Mouse (Mus musculus) cerebellum, adult 9-10 months (tissue): Measurements from ENCODE around the gene Rab13.

Experiments
- DNase-seq: peaks from one replicate; pipeline ENCODE4 v3.0.0; 2022

Rab13 gene

GRCm38 (mm10) chr3:90213377-90213866 lies at the start of gene Rab13, which contains the start of gene Rps27:
Gene Rab13, plus strand, starts transcription at chr3:90213695.
Gene Rps27, minus strand, starts transcription at chr3:90213651.
- peak; percentile 93 for DNase-seq

DNA sequence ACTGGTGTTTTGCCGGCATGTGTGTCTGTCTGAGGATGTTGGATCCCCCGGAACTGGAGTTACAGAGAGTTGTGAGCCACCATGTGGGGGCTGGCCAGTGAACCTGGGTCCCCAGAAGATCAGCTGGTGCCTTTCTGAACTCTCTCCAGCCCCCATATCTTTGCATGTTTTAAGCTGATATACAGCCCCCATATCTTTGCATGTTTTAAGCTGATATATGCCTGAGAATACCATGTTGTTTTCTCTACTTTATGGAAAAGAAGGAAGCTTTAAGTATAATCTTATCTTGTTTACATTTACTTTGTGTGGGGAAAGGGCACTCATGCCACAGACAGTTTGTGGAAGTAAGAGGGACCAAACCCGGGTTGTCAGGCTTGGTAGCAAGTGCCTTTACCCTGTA lies 33.9 kb upstream of the Rab13 start:
- no peak for DNase-seq

- no peak for DNase-seq
Measured at GRCm38 (mm10) chr3:90183581-90183980, 29.9 kb upstream of the Rab13 start.

- DNase-seq: no peak
Measured at GRCm38 (mm10) chr3:90190859-90191510, 22.5 kb upstream of the Rab13 start.

DNA sequence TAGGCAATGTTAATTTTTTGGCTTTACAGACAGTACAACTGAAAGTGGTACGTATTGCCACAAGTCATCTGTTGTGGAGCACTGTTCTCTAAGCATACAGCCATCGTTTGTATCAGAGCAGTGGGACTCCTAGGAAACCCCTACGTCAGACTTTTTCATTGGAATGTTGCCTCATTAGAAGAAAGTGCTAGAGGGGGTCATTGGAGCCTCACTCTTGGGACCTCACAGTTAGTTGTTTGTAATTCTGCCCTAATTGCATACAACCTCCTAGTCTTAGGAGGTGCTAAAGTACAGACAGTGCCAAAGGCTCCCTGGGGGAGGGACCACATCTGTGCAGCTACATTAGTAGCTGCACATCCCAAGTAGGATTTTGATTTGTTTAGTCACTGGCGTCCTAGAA lies 18.7 kb upstream of the Rab13 start:
- DNase-seq: no peak

GRCm38 (mm10) chr3:90195644-90196043 lies 17.9 kb upstream of the Rab13 start:
- DNase-seq: no peak

- DNase-seq: no peak
Measured at GRCm38 (mm10) chr3:90197548-90197947, 15.9 kb upstream of the Rab13 start.

- DNase-seq: no peak
Measured at GRCm38 (mm10) chr3:90202884-90203283, 10.6 kb upstream of the Rab13 start.

DNA sequence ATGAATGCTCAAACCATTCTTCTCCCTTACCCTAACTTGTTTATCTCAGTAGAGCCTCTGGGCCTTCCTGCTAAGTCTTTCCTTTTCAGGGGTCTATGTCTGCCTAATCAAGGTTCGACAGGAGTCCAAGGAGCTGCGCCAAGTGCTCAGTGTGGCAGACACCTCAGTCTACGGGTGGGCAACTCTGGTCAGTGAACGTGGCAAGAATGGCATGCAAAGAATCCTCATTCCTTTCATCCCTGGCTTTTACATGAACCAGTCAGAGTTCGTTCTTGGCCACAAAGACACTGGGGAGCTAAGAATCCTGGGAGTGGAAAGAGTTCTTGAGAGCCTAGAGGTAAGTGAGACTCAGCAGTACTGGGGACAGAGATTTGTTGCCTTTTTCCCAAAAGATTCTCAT lies 9.9 kb upstream of the Rab13 start:
- DNase-seq: no peak

DNA sequence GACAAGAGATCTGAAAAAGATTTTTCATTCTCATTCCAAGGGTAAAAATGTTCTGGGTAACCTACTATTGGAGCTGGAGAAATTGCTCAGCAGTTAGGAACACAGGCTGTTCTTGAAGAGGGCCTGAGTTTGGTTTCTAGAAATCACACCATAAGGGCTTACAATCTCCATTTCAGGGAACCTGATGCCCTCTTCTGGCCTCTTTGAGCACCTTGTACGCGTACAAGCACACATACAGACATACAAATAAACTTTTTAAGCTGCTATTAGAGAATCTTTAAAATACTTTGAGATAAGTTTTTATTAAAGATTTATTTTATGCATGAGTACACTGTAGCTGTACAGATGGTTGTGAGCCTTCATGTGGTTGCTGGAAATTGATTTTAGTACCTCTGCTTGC lies 8.9 kb upstream of the Rab13 start:
- no peak for DNase-seq

- no peak for DNase-seq
Measured at GRCm38 (mm10) chr3:90208662-90209061, 4.8 kb upstream of the Rab13 start.

DNA sequence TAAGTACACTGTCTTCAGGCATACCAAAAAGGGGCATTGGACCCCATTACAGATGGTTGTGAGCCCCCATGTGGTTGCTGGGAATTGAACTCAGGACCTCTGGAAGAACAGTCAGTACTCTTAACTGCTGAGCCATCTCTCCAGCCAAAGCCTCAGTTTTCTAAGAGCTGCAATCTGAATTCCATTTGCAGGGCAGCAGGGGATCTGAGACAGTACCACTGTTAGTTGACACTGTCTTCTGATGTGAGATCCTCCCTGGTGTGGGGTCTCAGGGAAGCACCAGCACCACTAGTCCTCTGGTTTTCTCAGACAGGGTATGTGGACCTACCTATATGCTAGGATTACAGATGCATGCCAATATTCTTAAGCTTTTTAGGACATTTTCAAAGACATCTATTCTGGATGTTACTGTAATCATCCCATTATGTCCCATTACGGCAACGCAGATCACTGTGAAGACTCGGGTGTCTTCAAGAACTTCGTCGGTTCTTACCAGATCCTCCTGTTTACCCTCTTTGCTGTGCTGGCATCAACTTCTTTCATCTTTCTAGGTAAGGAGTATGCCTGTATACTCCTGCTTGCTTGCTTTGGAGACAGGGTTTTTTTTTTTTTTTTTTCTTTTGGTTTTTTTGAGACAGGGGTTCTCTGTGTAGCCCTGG lies 3.5 kb upstream of the Rab13 start:
- DNase-seq: no peak

DNA sequence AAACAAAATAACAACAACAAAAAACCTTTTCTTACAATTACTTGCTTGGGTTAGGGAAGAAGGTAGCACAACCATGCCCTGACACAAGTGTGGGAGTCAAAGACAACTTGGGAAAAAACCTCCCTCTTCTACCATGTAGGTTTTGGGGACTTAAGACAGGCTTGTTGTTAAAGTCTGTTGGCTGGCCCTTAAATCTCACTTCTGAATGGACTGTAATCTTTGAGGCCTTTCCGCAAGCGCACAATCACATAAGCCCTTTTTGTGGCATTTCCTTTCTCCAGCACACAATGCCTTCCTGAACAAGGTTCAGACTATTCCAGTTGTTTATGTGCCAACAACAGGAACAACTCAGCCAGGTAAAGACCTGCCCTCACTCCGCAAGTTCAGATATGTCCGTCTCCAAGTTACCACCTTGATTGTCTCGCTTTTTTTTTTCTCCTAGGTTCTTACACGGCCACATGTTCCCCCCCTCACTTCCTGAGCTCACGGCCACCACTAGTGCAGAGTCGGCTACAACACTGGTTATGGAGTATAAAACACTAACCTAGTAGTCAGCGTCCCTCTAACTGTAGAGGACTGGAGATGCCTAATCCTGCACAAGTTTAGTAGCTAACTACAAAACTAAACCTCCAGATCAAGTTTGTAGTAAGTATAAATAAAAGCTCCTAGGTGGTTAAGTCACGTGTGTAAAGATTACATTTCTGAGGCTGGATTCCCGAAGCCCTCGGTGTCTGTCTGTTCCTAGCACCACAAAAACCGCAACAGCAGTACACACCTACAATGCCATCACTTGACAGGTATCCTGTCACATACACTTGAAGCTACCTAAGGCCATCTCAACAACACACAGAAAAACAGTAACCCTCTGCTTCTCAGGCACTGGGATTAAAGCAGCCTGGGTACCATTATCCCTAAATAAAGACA lies 1.8 kb upstream of the Rab13 start:
- DNase-seq: no peak

- DNase-seq: no peak
Measured at GRCm38 (mm10) chr3:90212723-90213122, 772 bp upstream of the Rab13 start.

GRCm38 (mm10) chr3:90213956-90214684 lies 625 bp downstream of the Rab13 start:
- DNase-seq: no peak

DNA sequence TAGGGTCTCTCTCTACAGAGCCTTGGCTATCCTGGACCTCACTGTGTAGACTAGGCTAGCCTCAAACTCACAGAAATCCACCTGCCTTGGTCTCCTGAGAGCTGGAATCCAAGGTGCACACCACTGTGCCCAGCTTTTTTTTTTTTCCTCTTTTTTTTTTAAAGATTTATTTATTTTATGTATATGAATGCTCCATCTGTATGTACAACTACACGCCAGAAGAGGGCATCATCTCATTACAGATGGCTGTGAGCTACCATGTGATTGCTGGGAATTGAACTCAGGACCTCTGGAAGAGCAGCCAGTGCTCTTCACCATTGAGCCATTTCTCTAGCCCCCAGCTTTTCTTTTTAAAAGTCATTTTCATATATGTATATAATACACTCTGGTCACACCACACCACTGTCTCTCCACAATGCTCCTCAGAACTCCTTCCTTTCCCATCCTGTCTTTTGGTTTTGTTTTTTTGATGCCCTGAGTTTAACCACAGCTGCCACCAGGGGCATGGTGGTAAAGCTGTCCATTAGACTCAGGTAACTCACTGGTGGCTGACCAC lies 2.4 kb downstream of the Rab13 start:
- no peak for DNase-seq

DNA sequence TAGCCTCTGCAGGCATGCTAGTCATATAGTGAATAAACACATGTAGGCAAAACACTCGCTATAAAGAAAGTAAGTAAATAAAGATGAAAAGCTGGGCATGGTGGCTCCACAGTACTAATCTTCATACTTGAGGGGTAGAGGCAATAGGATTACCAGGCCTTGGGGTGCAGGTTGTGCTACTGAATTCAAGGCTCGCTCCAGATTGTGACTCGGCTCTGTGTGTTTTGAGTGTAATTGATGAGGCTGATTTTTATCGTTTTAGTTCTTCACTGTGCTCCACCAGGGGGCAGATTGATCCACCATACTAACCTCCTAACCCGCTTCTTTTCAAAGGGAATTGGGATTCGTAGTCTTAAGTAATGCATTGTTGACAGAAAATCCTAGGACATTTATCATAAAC lies 6.6 kb downstream of the Rab13 start:
- peak; percentile 81 for DNase-seq

- no peak for DNase-seq
Measured at GRCm38 (mm10) chr3:90220531-90220951, 7.0 kb downstream of the Rab13 start.

- DNase-seq: no peak
Measured at GRCm38 (mm10) chr3:90221123-90221522, 7.6 kb downstream of the Rab13 start.

DNA sequence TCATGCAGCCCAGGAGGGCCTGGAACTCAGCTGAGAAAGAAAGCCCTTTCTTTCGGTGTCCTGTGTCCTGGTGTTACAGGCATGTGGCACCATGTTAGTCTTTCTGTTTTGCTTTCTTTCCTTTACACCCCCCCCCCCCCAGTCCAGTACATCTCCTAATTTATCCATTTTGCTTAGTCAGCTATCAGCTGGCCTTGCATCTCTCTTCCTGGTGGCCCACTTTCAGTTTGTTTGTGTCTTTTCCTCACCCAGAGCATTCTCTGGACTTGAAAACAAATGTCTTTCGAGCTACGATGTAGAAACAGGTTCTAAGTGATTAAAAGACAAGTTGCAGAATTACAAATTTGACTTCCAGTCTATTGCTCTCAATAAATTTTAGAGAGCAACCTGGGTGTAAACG lies 9.0 kb downstream of the Rab13 start:
- DNase-seq: no peak

DNA sequence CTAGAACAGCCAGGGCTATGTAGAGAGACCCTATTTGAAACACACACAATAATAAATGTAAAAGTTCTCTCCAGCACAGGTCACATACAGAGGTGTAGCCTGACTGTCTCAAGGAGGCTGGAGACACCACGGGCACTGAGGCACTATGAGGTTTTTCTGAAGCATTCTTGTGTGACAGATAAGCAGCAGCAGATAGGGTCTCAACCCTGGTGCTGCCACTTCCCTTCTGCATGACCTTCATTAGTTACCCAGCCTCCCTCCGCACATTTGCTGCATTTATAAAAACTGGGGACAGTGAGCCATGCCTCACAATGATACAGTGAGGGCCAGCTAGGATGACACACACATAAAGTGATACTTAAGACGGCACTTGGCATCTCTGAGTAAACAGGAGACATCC lies 9.4 kb downstream of the Rab13 start:
- no peak for DNase-seq

DNA sequence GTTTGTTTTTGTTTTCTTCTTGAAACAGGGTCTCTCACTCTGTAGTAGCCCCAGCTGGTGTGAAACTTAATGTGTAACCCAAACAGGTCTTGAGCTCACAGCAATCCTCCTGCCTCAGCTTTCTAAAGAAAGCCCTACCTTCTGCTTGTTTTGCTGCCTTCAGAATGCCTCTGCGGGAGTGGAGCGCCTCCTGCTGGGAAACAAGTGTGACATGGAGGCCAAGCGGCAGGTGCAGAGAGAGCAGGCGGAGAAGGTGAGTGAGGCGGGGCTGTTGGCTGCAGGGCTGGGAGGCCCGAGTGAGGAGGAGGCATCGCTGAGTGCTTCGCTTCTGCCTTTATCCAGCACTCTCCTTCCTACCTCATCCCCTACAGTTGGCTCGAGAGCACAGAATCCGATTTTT lies 10.8 kb downstream of the Rab13 start:
- DNase-seq: no peak
